Mouse (Mus musculus): ENCODE measurements at regions not wholly inside any gene's neighbourhood (a gene's known extent, or its start where the extent isn't known, plus 50 kb on each side); places are given as distances from the start of the nearest gene placed in this dataset.

- TF ChIP-seq CTCF (IDR thresholded peaks at IDR 0.05) (no peak), POLR2A (IDR thresholded peaks at IDR 0.05; ENCODE audit: insufficient read depth, low read depth, low read length) (no peak), EP300 (IDR thresholded peaks at IDR 0.05; ENCODE audit: insufficient read depth, low read depth, low read length) (no peak)
These were observed 97.7 kb downstream of the Fam43a start for GRCm38 (mm10) chr16:30697209-30697608.
